Mouse (Mus musculus): Measurements from ENCODE around the gene Zranb3. TPM values are rescaled to one million over a fixed set of nuclear protein-coding genes. Genes with fewer than 3 reads are reported as not detected.

Gene Zranb3
- polyA plus RNA-seq, 1 experiment from 2014 or later, result 4.8 TPM

DNA sequence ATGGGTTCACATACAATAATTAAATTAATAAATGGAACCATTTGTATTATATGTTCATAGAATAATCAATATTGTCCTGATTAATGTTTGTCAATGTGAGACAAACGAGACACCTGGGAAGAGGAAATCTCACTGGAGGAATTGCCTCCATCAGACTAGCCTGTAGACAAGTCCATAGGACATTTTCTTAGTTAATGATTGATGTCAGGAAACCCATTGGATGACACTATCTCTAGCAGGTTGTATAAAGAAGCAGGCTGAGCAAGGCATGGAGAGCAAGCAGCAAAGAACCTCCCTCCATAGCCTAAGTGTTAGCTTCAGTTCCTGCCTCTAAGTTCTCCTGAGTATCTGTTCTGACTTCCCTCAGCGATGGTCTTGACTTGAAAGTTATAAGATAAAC lies 169.4 kb downstream of the Zranb3 start:
- ATAC-seq (ENCODE audit: low FRiP score, low TSS enrichment) (no peak), DNase-seq (no peak)
- 93% methylated on average over 2 of the region's 2 CpGs for WGBS
- no peak overlapping the region for H3K27ac ChIP-seq (replicated peaks; ENCODE audit: low read depth, low read length)
- H3K4me3 ChIP-seq (replicated peaks; ENCODE audit: low read depth, low read length), result no peak overlapping the region
- H3K27me3 ChIP-seq (ENCODE audit: control insufficient read depth, insufficient read depth, low read length), result no peaks in the 10 kb centered on the region
- H3K9ac ChIP-seq (replicated peaks; ENCODE audit: low read length), result no peak overlapping the region
- H3K36me3 ChIP-seq (ENCODE audit: control insufficient read depth, insufficient read depth, low read length), result peaks cover 60% of the 10 kb centered on the region
- no peaks in the 10 kb centered on the region for H3K4me1 ChIP-seq (ENCODE audit: control insufficient read depth, insufficient read depth, low read length)
- no peak overlapping the region for H3K4me2 ChIP-seq (ENCODE audit: low read length)
- no peaks in the 10 kb centered on the region for H3K9me3 ChIP-seq (ENCODE audit: control insufficient read depth, low read length)

DNA sequence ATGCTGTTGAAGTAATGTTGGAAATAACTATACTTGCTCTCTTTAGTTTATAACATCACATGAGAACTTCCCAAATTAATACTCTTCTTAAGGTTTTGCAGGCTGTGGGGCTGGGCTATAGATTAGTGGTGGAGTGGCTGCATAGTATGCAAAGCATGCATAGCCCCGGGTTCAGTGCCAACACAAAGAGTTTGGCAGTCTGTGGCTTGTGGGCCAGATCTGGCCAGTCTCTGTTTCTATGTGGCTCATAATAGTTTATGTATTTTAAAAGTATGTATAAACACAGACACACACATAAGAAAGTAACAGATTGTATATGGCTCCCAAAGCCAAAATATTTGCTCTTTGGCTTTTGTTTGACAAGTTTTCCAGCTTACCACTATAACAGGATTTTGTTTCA lies 187.0 kb downstream of the Zranb3 start:
- Histone ChIP-seq H3K9me3 (ENCODE audit: control insufficient read depth, low read length) (no peaks in the 10 kb centered on the region), H3K27me3 (ENCODE audit: control insufficient read depth, insufficient read depth, low read length) (no peaks in the 10 kb centered on the region), H3K27ac (replicated peaks; ENCODE audit: low read depth, low read length) (no peak overlapping the region), H3K4me2 (ENCODE audit: low read length) (no peak overlapping the region), H3K9ac (replicated peaks; ENCODE audit: low read length) (no peak overlapping the region), H3K4me1 (ENCODE audit: control insufficient read depth, insufficient read depth, low read length) (no peaks in the 10 kb centered on the region), H3K36me3 (ENCODE audit: control insufficient read depth, insufficient read depth, low read length) (peaks cover 14% of the 10 kb centered on the region), H3K4me3 (replicated peaks; ENCODE audit: low read depth, low read length) (no peak overlapping the region)
- 74% methylated on average over 1 of the region's 1 CpGs for WGBS
- no peak for ATAC-seq (ENCODE audit: low FRiP score, low TSS enrichment)
- DNase-seq, result no peak

DNA sequence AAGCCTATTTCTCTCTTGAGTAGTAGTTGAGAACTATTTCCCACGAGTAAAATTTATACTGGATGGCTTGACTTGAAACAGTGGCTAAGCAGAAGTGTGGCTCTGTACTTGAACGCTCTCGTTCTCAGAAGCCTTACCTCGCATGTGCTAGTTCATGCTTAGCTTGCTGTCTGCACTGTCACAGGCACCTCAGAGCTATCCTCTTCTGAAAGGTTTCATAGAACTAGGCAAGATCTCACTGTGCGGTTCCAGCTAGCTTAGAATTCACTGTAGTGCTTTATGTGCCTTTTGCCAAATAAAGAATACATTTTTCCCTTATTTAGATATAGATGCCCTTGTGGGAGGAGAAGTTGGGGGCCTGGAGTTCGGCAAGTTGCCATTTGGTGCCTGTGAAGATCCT lies 187.5 kb downstream of the Zranb3 start:
- Histone ChIP-seq H3K9ac (replicated peaks; ENCODE audit: low read length) (no peak overlapping the region), H3K4me1 (ENCODE audit: control insufficient read depth, insufficient read depth, low read length) (no peaks in the 10 kb centered on the region), H3K9me3 (ENCODE audit: control insufficient read depth, low read length) (no peaks in the 10 kb centered on the region), H3K27me3 (ENCODE audit: control insufficient read depth, insufficient read depth, low read length) (no peaks in the 10 kb centered on the region), H3K36me3 (ENCODE audit: control insufficient read depth, insufficient read depth, low read length) (peaks cover 13% of the 10 kb centered on the region), H3K4me3 (replicated peaks; ENCODE audit: low read depth, low read length) (no peak overlapping the region), H3K27ac (replicated peaks; ENCODE audit: low read depth, low read length) (no peak overlapping the region), H3K4me2 (ENCODE audit: low read length) (no peak overlapping the region)
- WGBS, result 92% methylated on average over 6 of the region's 6 CpGs
- ATAC-seq (ENCODE audit: low FRiP score, low TSS enrichment) (no peak), DNase-seq (no peak)

DNA sequence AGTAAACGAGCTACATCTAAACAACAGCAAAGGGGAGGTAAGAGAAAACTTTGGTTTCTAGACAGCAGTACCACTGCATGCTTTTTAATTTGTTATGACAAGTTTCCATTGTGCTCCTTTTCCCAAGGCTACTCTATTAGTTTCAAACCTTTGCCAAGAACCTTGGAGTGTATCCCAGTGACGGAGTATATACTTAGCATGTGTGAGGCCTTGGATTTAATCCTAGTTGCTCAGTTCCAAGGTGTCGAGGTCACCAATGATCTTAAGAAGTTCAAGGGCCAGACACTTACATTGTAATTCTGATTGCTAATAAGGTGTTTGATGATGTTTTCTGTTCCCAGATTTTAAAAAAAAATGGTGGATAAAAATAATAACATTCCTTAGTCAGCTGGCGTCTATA lies 189.7 kb downstream of the Zranb3 start:
- no peak overlapping the region for H3K27ac ChIP-seq (replicated peaks; ENCODE audit: low read depth, low read length)
- H3K4me1 ChIP-seq (ENCODE audit: control insufficient read depth, insufficient read depth, low read length), result no peaks in the 10 kb centered on the region
- 0 out of 2 replicates have a peak, but pooled peaks cover 4% of the 10 kb centered on the region for H3K36me3 ChIP-seq (ENCODE audit: control insufficient read depth, insufficient read depth, low read length)
- no peaks in the 10 kb centered on the region for H3K27me3 ChIP-seq (ENCODE audit: control insufficient read depth, insufficient read depth, low read length)
- 82% methylated on average over 4 of the region's 4 CpGs for WGBS
- DNase-seq, result no peak
- no peak overlapping the region for H3K4me3 ChIP-seq (replicated peaks; ENCODE audit: low read depth, low read length)
- no peak for ATAC-seq (ENCODE audit: low FRiP score, low TSS enrichment)
- no peak overlapping the region for H3K9ac ChIP-seq (replicated peaks; ENCODE audit: low read length)
- H3K9me3 ChIP-seq (ENCODE audit: control insufficient read depth, low read length), result no peaks in the 10 kb centered on the region
- H3K4me2 ChIP-seq (ENCODE audit: low read length), result no peak overlapping the region

DNA sequence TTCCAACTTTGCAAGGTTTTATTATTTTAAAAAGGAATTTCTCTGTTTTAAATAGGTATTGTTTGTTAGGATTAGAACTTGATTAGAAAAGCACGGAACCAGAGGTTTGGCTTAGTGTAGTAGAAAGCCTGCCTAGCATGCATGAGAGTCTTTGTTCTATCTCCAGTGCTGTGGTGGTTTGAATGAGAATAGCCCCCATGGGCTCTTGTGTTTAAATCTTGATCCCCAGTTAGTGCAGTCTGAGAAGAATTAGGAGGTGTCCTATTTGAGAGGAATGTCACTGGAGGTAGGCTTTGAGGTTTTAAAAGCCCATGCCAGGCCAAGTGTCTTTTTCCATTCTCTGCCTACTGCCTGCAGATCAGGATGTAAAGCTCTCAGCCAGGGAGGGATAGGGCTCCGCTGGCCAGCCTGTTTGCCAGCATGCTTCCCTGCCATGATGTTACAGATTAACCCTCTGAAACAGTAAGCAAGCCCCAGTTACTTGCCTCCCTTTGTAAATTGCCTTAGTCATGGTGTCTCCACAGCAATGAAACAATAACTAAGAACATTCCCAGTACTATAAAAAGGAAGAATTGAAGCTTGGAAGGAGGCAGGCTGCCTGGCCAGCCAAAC lies 198.0 kb downstream of the Zranb3 start:
- DNase-seq, result peak; percentile 39
- Histone ChIP-seq H3K27me3 (ENCODE audit: control insufficient read depth, insufficient read depth, low read length) (no peaks in the 10 kb centered on the region), H3K36me3 (ENCODE audit: control insufficient read depth, insufficient read depth, low read length) (peaks cover 8% of the 10 kb centered on the region; the same call in 1 of the 2 replicates), H3K9me3 (ENCODE audit: control insufficient read depth, low read length) (no peaks in the 10 kb centered on the region), H3K4me2 (ENCODE audit: low read length) (no peak overlapping the region), H3K4me3 (replicated peaks; ENCODE audit: low read depth, low read length) (no peak overlapping the region), H3K4me1 (ENCODE audit: control insufficient read depth, insufficient read depth, low read length) (no peaks in the 10 kb centered on the region), H3K27ac (replicated peaks; ENCODE audit: low read depth, low read length) (peak overlapping the region; percentile 45; the same call in 1 of the 2 replicates), H3K9ac (replicated peaks; ENCODE audit: low read length) (no peak overlapping the region)
- ATAC-seq (ENCODE audit: low FRiP score, low TSS enrichment), result no peak
- 5% methylated on average over 2 of the region's 2 CpGs for WGBS

Other genes with a start within 250 kb of the Zranb3 start
- gene Map3k19, start 248.0 kb downstream of the Zranb3 start, polyA plus RNA-seq (2014; fragmentation: Nextera tagmentation; extraction: Ambion mirVana), result 0.43 and 0.47 TPM in 2 replicates
- 20.1 and 25.8 TPM in 2 replicates for gene Rab3gap1, start 234.3 kb downstream of the Zranb3 start, polyA plus RNA-seq (2014; fragmentation: Nextera tagmentation; extraction: Ambion mirVana)
- gene R3hdm1, start 254 bp upstream of the Zranb3 start, polyA plus RNA-seq (2014; fragmentation: Nextera tagmentation; extraction: Ambion mirVana), result 111 and 113 TPM in 2 replicates
- gene Ubxn4, start 140.9 kb upstream of the Zranb3 start, polyA plus RNA-seq (2014; fragmentation: Nextera tagmentation; extraction: Ambion mirVana), result 75.9 and 81.5 TPM in 2 replicates
- 0.12 TPM in 2 replicates for gene Lct, start 225.3 kb upstream of the Zranb3 start, polyA plus RNA-seq (2014; fragmentation: Nextera tagmentation; extraction: Ambion mirVana)